Mouse (Mus musculus) ES-E14 (cell line): ENCODE results near the gene Fxyd2. TPM values are rescaled to one million over a fixed set of nuclear protein-coding genes. Genes with fewer than 3 reads are reported as not detected.

Experiments
- DNase-seq: peaks from one replicate; pipeline ENCODE4 v3.0.0-alpha.2; 2013; ENCODE audit warnings: low read depth, low spot score
- H3K27ac ChIP-seq: 2 replicates; pipeline ENCODE4 v1.5.1; 2012; ENCODE audit warnings: low read depth, mild to moderate bottlenecking, low read length, moderate library complexity, mixed read lengths; ENCODE audit not compliant: poor library complexity, insufficient read depth, severe bottlenecking
- H3K36me3 ChIP-seq: 2 replicates; pipeline ENCODE4 v1.6.1; 2012; ENCODE audit warnings: mild to moderate bottlenecking, low read length, moderate library complexity, mixed read lengths; ENCODE audit not compliant: control insufficient read depth, poor library complexity, insufficient read depth, severe bottlenecking
- H3K4me1 ChIP-seq, 2 experiments: fragments of 150-350 bp in 1 of 2; sonication (generic) in 1 of 2; 2 replicates each; pipeline ENCODE4 v1.6.1; 2012; ENCODE audit warnings: low read length in 2 of 2, mild to moderate bottlenecking in 1 of 2, mixed read lengths in 1 of 2; ENCODE audit not compliant: control insufficient read depth in 2 of 2, insufficient read depth in 2 of 2, poor library complexity in 1 of 2
- H3K4me3 ChIP-seq, 2 experiments: fragments of 150-350 bp in 1 of 2; sonication (generic) in 1 of 2; 2 replicates each; pipeline ENCODE4 v1.5.1; 2012; ENCODE audit warnings: low read length in 2 of 2, low read depth in 1 of 2, mild to moderate bottlenecking in 1 of 2, mixed read lengths in 1 of 2; ENCODE audit not compliant: insufficient read depth in 1 of 2, poor library complexity in 1 of 2, severe bottlenecking in 1 of 2
- H3K9ac ChIP-seq: 2 replicates; pipeline ENCODE4 v1.6.1; 2012; ENCODE audit warnings: low read depth, mild to moderate bottlenecking, low read length, mixed read lengths; ENCODE audit not compliant: poor library complexity, insufficient read depth, severe bottlenecking
- H3K9me3 ChIP-seq: fragments of 150-350 bp; sonication (generic); 2 replicates; pipeline ENCODE4 v1.6.1; 2012; ENCODE audit warnings: low read depth, mild to moderate bottlenecking, low read length; ENCODE audit not compliant: control insufficient read depth, insufficient read depth
- CHD2 ChIP-seq: IDR thresholded peaks from 2 replicates; pipeline ENCODE4 v1.6.1; 2014; ENCODE audit warnings: mild to moderate bottlenecking, low read depth, low read length, inconsistent platforms
- HCFC1 ChIP-seq: IDR thresholded peaks from 2 replicates; pipeline ENCODE4 v1.6.1; 2012; ENCODE audit warnings: low read length, inconsistent platforms, borderline replicate concordance; ENCODE audit not compliant: insufficient read depth
- MAFK ChIP-seq: IDR thresholded peaks from 2 replicates; pipeline ENCODE4 v1.6.1; 2014; ENCODE audit warnings: mild to moderate bottlenecking, low read depth, low read length, inconsistent platforms; ENCODE audit not compliant: insufficient read depth
- ZC3H11A ChIP-seq: IDR thresholded peaks from 2 replicates; pipeline ENCODE4 v1.6.1; 2012; ENCODE audit warnings: low read depth, mild to moderate bottlenecking, inconsistent platforms, low read length, borderline replicate concordance
- ZNF384 ChIP-seq: IDR thresholded peaks from 2 replicates; pipeline ENCODE4 v1.6.1; 2012; ENCODE audit warnings: low read depth, low read length, inconsistent platforms
- in situ Hi-C, 2 experiments: fragments of 600-800 bp; cut with MboI; formaldehyde crosslinking; loops; one replicate each; pipeline ENCODE4 v1.15.1; 2025; ENCODE audit warnings: low sequenced_read_pairs in 2 of 2, inconsistent platforms in 1 of 2; ENCODE audit not compliant: unreplicated experiment in 2 of 2
- total RNA-seq: library from RNA; depleted of rRNA; stranded (reverse); fragments of 300-350 nt; gene quantifications from 2 replicates; pipeline ENCODE4 v1.2.3, GENCODE M21; 2012

The Fxyd2 gene
- total RNA-seq, 1 experiment = 2.2 TPM

GRCm38 (mm10) chr9:45401851-45402250 lies 2.4 kb downstream of the Fxyd2 start:
- Histone ChIP-seq H3K27ac (no peak overlapping the region), H3K9me3 (no peaks in the 10 kb centered on the region), H3K36me3 (no peaks in the 10 kb centered on the region), H3K9ac (no peak overlapping the region), H3K4me1 (peaks cover 5 to 6% of the 10 kb centered on the region in 2 experiments; a peak in 2 of 4 replicates), H3K4me3 (no peak overlapping the region)
- DNase-seq = no peak
- in situ Hi-C loops = no loop called here
- no peak for TF ChIP-seq CHD2
- no peak for TF ChIP-seq ZNF384

- in situ Hi-C loops = no loop called here
- TF ChIP-seq ZC3H11A (no peak), ZNF384 (no peak), CHD2 (no peak), MAFK (no peak), HCFC1 (no peak)
- H3K9me3 ChIP-seq = no peaks in the 10 kb centered on the region
- no peak for DNase-seq
- no peak overlapping the region for H3K4me3 ChIP-seq
- H3K36me3 ChIP-seq = no peaks in the 10 kb centered on the region
- no peak overlapping the region for H3K27ac ChIP-seq
- no peak overlapping the region for H3K9ac ChIP-seq
- H3K4me1 ChIP-seq = peaks cover 2 to 5% of the 10 kb centered on the region in 2 experiments; a peak in 1 of 4 replicates
Observed at GRCm38 (mm10) chr9:45402957-45403356, 3.5 kb downstream of the Fxyd2 start.

GRCm38 (mm10) chr9:45405694-45406093 lies 6.2 kb downstream of the Fxyd2 start:
- H3K27ac ChIP-seq = no peak overlapping the region
- H3K9ac ChIP-seq = no peak overlapping the region
- no peak for DNase-seq
- H3K9me3 ChIP-seq = no peaks in the 10 kb centered on the region
- in situ Hi-C loops = no loop called here
- H3K4me1 ChIP-seq = 0 out of 4 replicates have a peak, but pooled peaks cover 0 to 2% of the 10 kb centered on the region in 2 experiments
- H3K36me3 ChIP-seq = no peaks in the 10 kb centered on the region
- no peak overlapping the region for H3K4me3 ChIP-seq
- TF ChIP-seq HCFC1 (no peak), ZNF384 (no peak), MAFK (no peak), CHD2 (no peak), ZC3H11A (no peak)

GRCm38 (mm10) chr9:45406808-45407207 lies 7.3 kb downstream of the Fxyd2 start:
- DNase-seq = no peak
- no peaks in the 10 kb centered on the region for H3K9me3 ChIP-seq
- no peak overlapping the region for H3K9ac ChIP-seq
- in situ Hi-C loops = no loop called here
- no peak overlapping the region for H3K4me3 ChIP-seq
- TF ChIP-seq HCFC1 (no peak), CHD2 (no peak), ZNF384 (no peak), ZC3H11A (no peak), MAFK (no peak)
- H3K27ac ChIP-seq = no peak overlapping the region
- H3K4me1 ChIP-seq = 0 out of 4 replicates have a peak, but pooled peaks cover 0 to 2% of the 10 kb centered on the region in 2 experiments
- H3K36me3 ChIP-seq = no peaks in the 10 kb centered on the region
